Mouse (Mus musculus) kidney, adult 8-10 months (tissue): ENCODE measurements around the gene Zfp804a.

Source experiments
- DNase-seq, 2 experiments: peaks; one replicate each; pipeline ENCODE4 v3.0.0; 2022

Zfp804a gene

GRCm38 (mm10) chr2:82282591-82283269, 229.7 kb downstream of the Zfp804a start:
- DNase-seq: no peak

GRCm38 (mm10) chr2:82294932-82295493, 242.0 kb downstream of the Zfp804a start:
- DNase-seq: no peak
